Mouse (Mus musculus) limb, embryonic 12.5 days (tissue): Measurements from ENCODE around the gene Serpini2. TPM values are rescaled to one million over a fixed set of nuclear protein-coding genes. Genes with fewer than 3 reads are reported as not detected.
"Not testable (repeated sequence)": the region's sequence is repeated elsewhere in the genome, so short reads cannot be mapped to it uniquely, and the experiment has no call there.

Experiments used
- ATAC-seq: fragments of 200-750 bp; cut with Nextera tagmentation; 2 replicates; pipeline ENCODE4 v1.8.0; 2017; ENCODE audit warnings: low read depth, moderate TSS enrichment; ENCODE audit not compliant: insufficient number of reproducible peaks, insufficient read depth, low FRiP score, low TSS enrichment
- H3K27ac ChIP-seq: fragments of 300-500 bp; sonication (generic); 2 replicates; pipeline ENCODE4 v1.5.1; 2016; ENCODE audit warnings: mild to moderate bottlenecking, moderate library complexity
- H3K27me3 ChIP-seq: fragments of 300-500 bp; sonication (generic); 2 replicates; pipeline ENCODE4 v1.6.1; 2016; ENCODE audit warnings: mild to moderate bottlenecking, moderate library complexity
- H3K36me3 ChIP-seq: fragments of 300-500 bp; sonication (generic); 2 replicates; pipeline ENCODE4 v1.6.1; 2016; ENCODE audit warnings: mild to moderate bottlenecking, moderate library complexity
- H3K4me1 ChIP-seq: fragments of 300-500 bp; sonication (generic); replicated peaks from 2 replicates; pipeline ENCODE4 v1.6.1; 2016
- H3K4me2 ChIP-seq: fragments of 300-500 bp; sonication (generic); 2 replicates; pipeline ENCODE4 v1.6.1; 2016; ENCODE audit warnings: mild to moderate bottlenecking, moderate library complexity
- H3K4me3 ChIP-seq: fragments of 300-500 bp; sonication (generic); replicated peaks from 2 replicates; pipeline ENCODE4 v1.5.1; 2016; ENCODE audit warnings: mild to moderate bottlenecking
- H3K9ac ChIP-seq: fragments of 300-500 bp; sonication (generic); replicated peaks from 2 replicates; pipeline ENCODE4 v1.6.1; 2016; ENCODE audit warnings: mild to moderate bottlenecking, moderate library complexity
- H3K9me3 ChIP-seq: fragments of 300-500 bp; sonication (generic); 2 replicates; pipeline ENCODE4 v1.6.1; 2016; ENCODE audit warnings: mild to moderate bottlenecking, moderate library complexity
- WGBS: fragments of 180-500 bp; shearing (Covaris S2); methylation state at CpG from one replicate; pipeline ENCODE4 v1.1.7; 2016; 5-methylcytosine and 5-hydroxymethylcytosine counted together
- polyA plus RNA-seq: library from polyadenylated mRNA; unstranded; fragments of >200 nt; fragmentation: Nextera tagmentation; extraction: Ambion mirVana; gene quantifications from 2 replicates; pipeline ENCODE4 v1.2.1, GENCODE M21; 2016

Serpini2 gene
- not detected in 2 replicates for polyA plus RNA-seq

DNA sequence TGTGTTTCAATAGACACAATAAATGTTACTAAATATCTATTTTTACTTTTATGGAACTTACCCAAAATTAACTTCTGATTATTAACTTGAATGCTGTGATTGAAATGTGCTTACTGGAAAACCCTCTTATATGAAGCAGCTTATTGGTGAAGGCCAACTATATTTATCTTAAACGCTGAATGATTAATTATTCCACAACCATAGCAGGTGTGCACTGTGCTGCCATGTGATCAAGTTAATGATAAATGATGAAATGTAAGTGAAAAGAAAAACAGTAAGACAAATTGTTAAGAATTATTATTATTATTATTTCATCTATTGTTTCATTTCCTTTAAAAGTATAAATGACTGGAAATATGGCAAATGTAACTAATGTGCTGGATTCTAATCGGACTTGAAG lies at the start of gene Serpini2:
Gene Serpini2 (minus strand): TSS at position 101 of the 400 bp plus-strand sequence.
- ATAC-seq, result no peak
- no peak within 1 kb of the TSS for H3K4me3 ChIP-seq
- no peak within 1 kb of the TSS for H3K4me2 ChIP-seq
- H3K27me3 ChIP-seq, result no peaks in the 10 kb centered on the region
- no peak within 1 kb of the TSS for H3K9ac ChIP-seq
- H3K36me3 ChIP-seq, result no peaks in the 10 kb centered on the region
- H3K9me3 ChIP-seq, result no peaks in the 10 kb centered on the region
- WGBS, result 89% methylated on average over 2 of the region's 2 CpGs
- H3K27ac ChIP-seq, result no peak within 1 kb of the TSS
- no peaks in the 10 kb centered on the region for H3K4me1 ChIP-seq

DNA sequence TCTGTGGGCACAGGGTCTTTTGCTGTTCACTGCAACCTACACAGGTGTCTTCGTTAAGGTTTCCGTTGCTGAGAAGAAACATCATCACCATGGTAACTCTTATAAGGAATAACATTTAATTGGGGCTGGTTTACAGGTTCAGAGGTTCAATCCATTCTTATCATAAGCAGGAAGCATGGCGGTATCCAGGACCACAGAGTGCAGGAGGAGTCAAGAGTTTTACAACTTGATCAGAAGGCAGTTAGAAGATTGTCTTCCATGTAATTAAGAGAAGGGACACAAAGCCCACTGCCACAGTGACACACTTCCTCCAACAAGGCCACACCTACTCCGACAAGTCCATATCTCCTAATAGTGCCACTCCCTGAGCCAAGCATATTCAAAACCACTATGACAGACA lies 39.0 kb upstream of the Serpini2 start:
- no peaks in the 10 kb centered on the region for H3K27me3 ChIP-seq
- H3K4me1 ChIP-seq, result no peaks in the 10 kb centered on the region
- no peak for ATAC-seq
- H3K36me3 ChIP-seq, result no peaks in the 10 kb centered on the region
- no peaks in the 10 kb centered on the region for H3K9me3 ChIP-seq
- no peak overlapping the region for H3K27ac ChIP-seq
- H3K4me3 ChIP-seq, result no peak overlapping the region
- H3K9ac ChIP-seq, result no peak overlapping the region
- WGBS, result 83% methylated on average over 4 of the region's 4 CpGs
- no peak overlapping the region for H3K4me2 ChIP-seq

DNA sequence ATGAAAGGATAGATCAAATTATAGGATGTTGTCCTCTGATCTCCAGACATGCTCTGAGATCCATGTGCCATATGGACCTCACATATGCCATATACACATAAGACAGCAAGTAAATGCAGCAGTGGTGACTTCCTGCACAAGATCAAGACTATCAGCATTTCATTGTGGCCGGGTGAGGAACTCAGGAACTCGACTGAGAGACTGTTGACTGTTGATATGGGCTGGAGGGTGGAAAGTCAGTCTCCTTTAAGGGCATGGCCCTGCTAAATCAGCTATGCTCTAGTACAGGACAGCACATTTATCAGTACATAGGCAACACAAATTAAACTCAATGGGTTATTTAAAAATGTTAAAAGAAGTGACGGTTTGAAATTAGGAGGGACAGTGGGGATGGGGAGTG lies 38.4 kb upstream of the Serpini2 start:
- no peak overlapping the region for H3K4me3 ChIP-seq
- H3K9me3 ChIP-seq, result no peaks in the 10 kb centered on the region
- ATAC-seq, result no peak
- H3K27ac ChIP-seq, result no peak overlapping the region
- no peak overlapping the region for H3K9ac ChIP-seq
- WGBS, result 74% methylated on average over 3 of the region's 3 CpGs
- H3K27me3 ChIP-seq, result no peaks in the 10 kb centered on the region
- no peak overlapping the region for H3K4me2 ChIP-seq
- H3K4me1 ChIP-seq, result no peaks in the 10 kb centered on the region
- H3K36me3 ChIP-seq, result no peaks in the 10 kb centered on the region

DNA sequence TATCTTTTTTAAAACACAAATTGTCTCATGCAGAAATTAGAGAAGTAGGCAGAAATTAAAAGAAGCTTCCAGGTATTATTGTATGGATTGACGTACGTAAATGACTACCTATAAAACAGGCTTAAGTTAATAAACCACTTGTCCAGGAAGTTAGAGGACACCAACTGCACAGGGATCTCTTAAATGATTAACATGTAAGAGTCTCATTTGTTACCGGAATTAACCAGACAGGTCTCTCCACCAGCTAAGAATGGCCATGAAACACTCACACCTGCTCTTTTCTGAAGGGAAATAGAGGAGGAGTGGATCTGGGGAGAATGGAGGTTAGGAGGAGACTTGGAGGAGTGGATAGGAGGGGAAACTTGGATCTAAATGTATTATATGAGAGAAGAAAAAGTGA lies 35.7 kb upstream of the Serpini2 start:
- Histone ChIP-seq H3K9ac (no peak overlapping the region), H3K27me3 (no peaks in the 10 kb centered on the region), H3K4me3 (no peak overlapping the region), H3K27ac (no peak overlapping the region), H3K36me3 (no peaks in the 10 kb centered on the region), H3K4me2 (no peak overlapping the region), H3K9me3 (no peaks in the 10 kb centered on the region), H3K4me1 (no peaks in the 10 kb centered on the region)
- WGBS, result 86% methylated on average over 3 of the region's 3 CpGs
- ATAC-seq, result no peak

DNA sequence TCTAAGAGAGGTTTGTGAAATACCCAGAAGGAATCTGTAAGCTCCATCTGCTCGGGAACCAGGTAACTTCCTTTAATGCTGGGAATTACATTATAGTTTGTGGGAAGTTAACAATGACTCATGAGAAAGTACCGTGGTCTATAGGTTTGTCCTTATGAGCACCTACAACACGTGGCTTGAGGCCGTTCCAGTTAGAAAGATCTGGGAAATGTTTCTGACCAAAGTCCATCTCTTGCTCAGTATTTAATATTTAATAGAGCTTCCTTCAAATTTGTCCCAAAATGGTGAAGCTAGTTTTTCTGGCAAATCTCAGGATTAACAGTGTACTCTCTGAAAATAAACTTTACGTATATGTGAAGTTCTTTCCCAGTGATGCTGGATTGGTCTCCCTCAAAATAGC lies 34.7 kb upstream of the Serpini2 start:
- no peak for ATAC-seq
- Histone ChIP-seq H3K27me3 (no peaks in the 10 kb centered on the region), H3K4me1 (no peaks in the 10 kb centered on the region), H3K36me3 (no peaks in the 10 kb centered on the region), H3K27ac (no peak overlapping the region), H3K4me2 (no peak overlapping the region), H3K9me3 (no peaks in the 10 kb centered on the region), H3K4me3 (no peak overlapping the region), H3K9ac (no peak overlapping the region)
- 92% methylated on average over 5 of the region's 5 CpGs for WGBS

DNA sequence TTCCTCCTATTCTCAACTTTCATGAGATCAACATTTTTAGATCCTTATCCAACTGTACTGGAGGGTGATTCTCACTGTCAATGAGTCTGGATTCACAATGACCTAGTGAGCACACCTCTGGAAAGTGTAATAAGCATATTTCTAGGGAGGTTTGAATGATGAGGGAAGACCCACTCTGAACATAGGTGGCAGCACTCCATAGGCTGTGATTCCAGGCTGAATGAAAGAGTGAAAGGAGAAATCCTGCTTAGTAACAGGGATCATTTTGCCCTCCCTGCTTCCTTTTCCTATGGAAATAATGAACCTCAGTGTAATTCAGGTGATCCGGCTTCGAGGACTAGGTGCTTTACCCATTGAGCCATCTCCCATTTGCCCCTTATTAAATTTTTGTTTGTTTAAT lies 31.2 kb upstream of the Serpini2 start:
- Histone ChIP-seq H3K4me3 (no peak overlapping the region), H3K4me1 (no peaks in the 10 kb centered on the region), H3K4me2 (no peak overlapping the region), H3K36me3 (no peaks in the 10 kb centered on the region), H3K27me3 (no peaks in the 10 kb centered on the region), H3K27ac (no peak overlapping the region), H3K9ac (no peak overlapping the region), H3K9me3 (no peaks in the 10 kb centered on the region)
- WGBS, result 85% methylated on average over 2 of the region's 2 CpGs
- ATAC-seq, result no peak

DNA sequence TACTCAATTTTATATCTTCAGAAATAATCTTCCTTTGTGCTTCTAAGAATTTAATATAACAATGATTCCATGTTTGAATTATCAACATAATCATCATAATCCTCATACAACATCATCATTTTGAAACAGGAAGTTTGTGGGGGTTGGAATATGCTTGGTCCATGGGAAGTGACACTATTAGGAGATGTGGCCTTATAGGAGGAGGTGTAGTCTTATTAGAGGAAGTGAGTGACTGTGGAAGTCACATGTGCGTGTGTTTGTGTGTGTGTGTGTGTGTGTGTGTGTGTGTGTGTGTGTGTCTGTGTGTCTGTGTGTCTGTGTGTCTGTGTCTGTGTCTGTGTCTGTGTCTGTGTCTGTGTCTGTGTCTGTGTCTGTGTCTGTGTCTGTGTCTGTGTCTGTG lies 29.6 kb upstream of the Serpini2 start:
- H3K36me3 ChIP-seq, H3K9ac ChIP-seq, H3K4me3 ChIP-seq, ATAC-seq, H3K27ac ChIP-seq, H3K27me3 ChIP-seq, H3K9me3 ChIP-seq, H3K4me2 ChIP-seq, H3K4me1 ChIP-seq: not testable (repeated sequence)
- WGBS, result 93% methylated on average over 1 of the region's 1 CpGs

DNA sequence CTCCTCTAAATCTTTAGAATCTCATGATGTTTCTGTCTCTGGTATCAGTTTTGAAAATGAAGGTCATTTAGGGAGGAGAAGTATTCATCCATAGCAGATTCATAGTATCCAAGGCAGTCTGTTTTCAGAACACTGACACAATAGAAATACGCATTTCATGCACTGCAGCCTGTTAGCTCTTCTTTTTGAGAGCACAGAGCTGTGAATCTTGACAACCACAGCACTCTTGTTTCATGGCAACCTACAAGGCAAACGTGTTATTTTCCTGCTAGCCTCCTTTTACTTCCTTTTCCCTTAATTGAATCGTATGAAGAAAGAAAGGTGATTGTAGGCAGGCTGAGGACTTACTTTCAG lies 27.9 kb upstream of the Serpini2 start:
- no peaks in the 10 kb centered on the region for H3K4me1 ChIP-seq
- 62% methylated on average over 3 of the region's 3 CpGs for WGBS
- H3K4me2 ChIP-seq, result no peak overlapping the region
- no peaks in the 10 kb centered on the region for H3K36me3 ChIP-seq
- H3K4me3 ChIP-seq, result no peak overlapping the region
- no peaks in the 10 kb centered on the region for H3K27me3 ChIP-seq
- H3K27ac ChIP-seq, result no peak overlapping the region
- no peak overlapping the region for H3K9ac ChIP-seq
- no peak for ATAC-seq
- H3K9me3 ChIP-seq, result no peaks in the 10 kb centered on the region

DNA sequence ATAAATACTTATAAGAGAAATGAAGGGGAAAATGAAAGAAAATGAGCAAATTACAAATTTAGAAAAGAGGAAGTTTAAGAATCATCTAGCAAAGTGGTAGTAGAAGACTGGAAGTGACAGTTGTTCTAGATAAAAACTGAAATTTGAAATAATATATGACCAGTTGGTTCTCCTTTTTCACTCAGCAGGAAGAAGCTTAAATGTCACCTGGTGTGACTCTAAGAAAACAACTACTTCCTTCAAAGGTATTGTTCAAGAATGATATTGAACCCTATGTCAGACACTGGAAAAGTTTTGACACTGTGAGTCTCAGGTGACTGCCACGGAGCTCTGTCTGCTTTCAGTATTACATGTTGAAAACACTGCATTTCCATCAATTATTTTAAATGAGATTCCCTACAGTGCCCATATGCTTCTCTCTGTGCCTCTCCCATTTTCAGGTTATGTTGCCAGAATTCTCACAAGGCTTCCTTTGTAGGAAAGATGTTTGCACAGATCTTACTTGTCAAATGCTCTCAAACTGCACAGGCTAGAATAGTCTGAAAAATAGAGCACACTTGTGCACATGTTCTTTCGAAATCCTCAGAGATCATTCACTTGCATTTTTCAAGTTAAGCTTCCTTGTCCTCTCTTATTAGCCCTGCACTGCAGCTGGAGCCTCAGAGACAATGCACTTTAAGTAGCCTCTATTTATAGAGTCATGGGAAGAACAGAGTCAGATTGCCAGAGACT lies 27.3 kb upstream of the Serpini2 start:
- no peak for ATAC-seq

DNA sequence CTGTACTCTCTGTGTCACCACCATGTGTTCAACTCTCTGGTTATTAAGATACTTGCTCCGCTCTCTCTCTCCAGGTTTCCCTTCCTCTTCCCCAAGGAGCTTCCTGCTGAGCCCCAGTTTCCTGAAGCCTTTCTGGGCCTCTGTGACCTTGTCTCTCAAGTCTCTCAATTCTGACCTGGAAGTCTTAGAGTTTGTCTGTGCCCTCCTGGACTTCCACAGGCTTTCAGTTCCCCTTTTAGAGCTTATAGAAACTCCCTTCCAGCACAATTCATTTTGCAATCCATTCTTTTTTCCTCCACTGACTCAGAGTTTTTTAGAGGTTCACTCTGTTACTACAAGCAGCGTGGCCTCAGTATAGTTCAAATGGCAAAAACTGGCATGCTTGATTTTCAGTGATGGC lies 23.4 kb upstream of the Serpini2 start:
- ATAC-seq, result no peak
- Histone ChIP-seq H3K4me3 (no peak overlapping the region), H3K27ac (no peak overlapping the region), H3K27me3 (no peaks in the 10 kb centered on the region), H3K4me2 (no peak overlapping the region), H3K9me3 (no peaks in the 10 kb centered on the region), H3K9ac (no peak overlapping the region), H3K4me1 (no peaks in the 10 kb centered on the region), H3K36me3 (no peaks in the 10 kb centered on the region)
- WGBS, result 83% methylated on average over 2 of the region's 2 CpGs

More for the DNA sequence above, 27.3 kb upstream of the Serpini2 start:
- no peak overlapping the region for H3K4me3 ChIP-seq
- no peaks in the 10 kb centered on the region for H3K36me3 ChIP-seq
- no peaks in the 10 kb centered on the region for H3K9me3 ChIP-seq
- H3K4me2 ChIP-seq, result no peak overlapping the region
- H3K4me1 ChIP-seq, result no peaks in the 10 kb centered on the region
- no peak overlapping the region for H3K27ac ChIP-seq
- H3K9ac ChIP-seq, result no peak overlapping the region
- WGBS, result 74% methylated on average over 2 of the region's 2 CpGs
- no peaks in the 10 kb centered on the region for H3K27me3 ChIP-seq

DNA sequence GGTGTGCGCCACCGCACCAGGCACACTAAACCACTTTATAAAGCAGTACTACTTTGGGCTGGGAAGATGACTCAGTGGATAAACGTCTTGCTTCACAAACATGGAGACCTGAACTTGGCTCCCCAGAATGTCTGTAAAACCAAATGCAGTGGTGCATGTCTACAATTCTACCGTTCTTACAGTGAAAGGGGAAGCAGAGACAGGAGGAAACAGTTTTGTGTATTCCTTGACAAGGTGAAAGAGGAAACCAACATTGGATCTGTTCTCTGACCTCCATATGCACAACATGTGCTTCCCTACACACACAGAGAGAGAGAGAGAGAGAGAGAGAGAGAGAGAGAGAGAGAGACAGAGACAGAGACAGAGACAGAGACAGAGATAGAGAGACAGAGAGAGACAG lies 7.6 kb upstream of the Serpini2 start:
- Histone ChIP-seq H3K9ac (no peak overlapping the region), H3K27me3 (no peaks in the 10 kb centered on the region), H3K9me3 (no peaks in the 10 kb centered on the region), H3K36me3 (no peaks in the 10 kb centered on the region), H3K4me3 (no peak overlapping the region), H3K4me2 (no peak overlapping the region), H3K4me1 (no peaks in the 10 kb centered on the region), H3K27ac (no peak overlapping the region)
- ATAC-seq, result no peak
- WGBS, result 73% methylated on average over 4 of the region's 4 CpGs

DNA sequence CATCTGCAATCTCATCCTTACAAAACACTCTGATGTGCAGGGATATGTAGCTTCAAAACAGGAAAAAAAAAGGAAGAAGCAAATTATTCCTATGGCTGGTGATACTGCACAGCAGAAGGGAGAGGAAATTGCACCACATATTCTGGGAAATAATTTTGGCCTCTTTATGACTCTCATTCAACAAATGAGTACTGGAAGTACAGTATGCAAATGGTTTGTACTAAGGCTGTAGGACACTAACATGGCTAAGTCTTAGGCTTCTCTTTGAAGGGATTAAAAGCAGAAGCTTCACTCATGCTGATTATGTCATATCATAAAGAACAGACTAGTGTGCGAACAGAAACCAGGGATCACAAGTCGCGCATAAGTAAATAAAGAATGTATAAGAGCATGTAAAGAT lies 6.6 kb upstream of the Serpini2 start:
- no peak overlapping the region for H3K9ac ChIP-seq
- no peaks in the 10 kb centered on the region for H3K27me3 ChIP-seq
- no peak overlapping the region for H3K4me3 ChIP-seq
- no peaks in the 10 kb centered on the region for H3K36me3 ChIP-seq
- no peak overlapping the region for H3K27ac ChIP-seq
- no peaks in the 10 kb centered on the region for H3K9me3 ChIP-seq
- ATAC-seq, result no peak
- H3K4me1 ChIP-seq, result no peaks in the 10 kb centered on the region
- 80% methylated on average over 3 of the region's 3 CpGs for WGBS
- no peak overlapping the region for H3K4me2 ChIP-seq
